Mouse (Mus musculus) midbrain, embryonic 12.5 days (tissue): ENCODE results near the gene Olfm1. TPM values are rescaled to one million over a fixed set of nuclear protein-coding genes. Genes with fewer than 3 reads are reported as not detected.

Source experiments
- ATAC-seq: fragments of 200-750 bp; cut with Nextera tagmentation; 2 replicates; pipeline ENCODE4 v1.8.0; 2017; ENCODE audit warnings: low read depth, moderate TSS enrichment, moderate library complexity; ENCODE audit not compliant: low FRiP score
- H3K27ac ChIP-seq: fragments of 300-500 bp; sonication (generic); replicated peaks from 2 replicates; pipeline ENCODE4 v1.5.1; 2016; ENCODE audit warnings: mild to moderate bottlenecking
- H3K27me3 ChIP-seq: fragments of 300-500 bp; sonication (generic); 2 replicates; pipeline ENCODE4 v1.6.1; 2016; ENCODE audit warnings: mild to moderate bottlenecking
- H3K36me3 ChIP-seq: fragments of 300-500 bp; sonication (generic); 2 replicates; pipeline ENCODE4 v1.6.1; 2016
- H3K4me1 ChIP-seq: fragments of 300-500 bp; sonication (generic); 2 replicates; pipeline ENCODE4 v1.6.1; 2016
- H3K4me2 ChIP-seq: fragments of 300-500 bp; sonication (generic); replicated peaks from 2 replicates; pipeline ENCODE4 v1.6.1; 2016; ENCODE audit warnings: mild to moderate bottlenecking, moderate library complexity
- H3K4me3 ChIP-seq: fragments of 300-500 bp; sonication (generic); 2 replicates; pipeline ENCODE4 v1.5.1; 2016; ENCODE audit warnings: mild to moderate bottlenecking
- H3K9ac ChIP-seq: fragments of 300-500 bp; sonication (generic); replicated peaks from 2 replicates; pipeline ENCODE4 v1.6.1; 2016; ENCODE audit warnings: mild to moderate bottlenecking, moderate library complexity
- H3K9me3 ChIP-seq: fragments of 300-500 bp; sonication (generic); 2 replicates; pipeline ENCODE4 v1.6.1; 2016; ENCODE audit warnings: mild to moderate bottlenecking
- WGBS: fragments of 180-500 bp; shearing (Covaris S2); methylation state at CpG from one replicate; pipeline ENCODE4 v1.1.7; 2016; 5-methylcytosine and 5-hydroxymethylcytosine counted together
- polyA plus RNA-seq: library from polyadenylated mRNA; unstranded; fragments of >200 nt; fragmentation: Nextera tagmentation; extraction: Ambion mirVana; gene quantifications from 2 replicates; pipeline ENCODE4 v1.2.1, GENCODE M21; 2016

Gene Olfm1
- polyA plus RNA-seq, 1 experiment from 2014 or later: 105 TPM

GRCm38 (mm10) chr2:28272218-28272965 lies 79.6 kb downstream of the Olfm1 start:
- no peak overlapping the region for H3K4me3 ChIP-seq
- ATAC-seq: no peak
- H3K9me3 ChIP-seq: no peaks in the 10 kb centered on the region
- WGBS: 80% methylated on average over 11 of the region's 11 CpGs
- peaks cover 11% of the 10 kb centered on the region for H3K4me1 ChIP-seq
- no peaks in the 10 kb centered on the region for H3K36me3 ChIP-seq
- H3K9ac ChIP-seq: no peak overlapping the region
- no peak overlapping the region for H3K4me2 ChIP-seq
- H3K27ac ChIP-seq: no peak overlapping the region
- 0 out of 2 replicates have a peak, but pooled peaks cover 3% of the 10 kb centered on the region for H3K27me3 ChIP-seq

GRCm38 (mm10) chr2:28274006-28274405 lies 81.2 kb downstream of the Olfm1 start:
- Histone ChIP-seq H3K36me3 (no peaks in the 10 kb centered on the region), H3K4me1 (peaks cover 18% of the 10 kb centered on the region), H3K4me3 (no peak overlapping the region), H3K9ac (no peak overlapping the region), H3K27me3 (0 out of 2 replicates have a peak, but pooled peaks cover 3% of the 10 kb centered on the region), H3K4me2 (no peak overlapping the region), H3K27ac (no peak overlapping the region), H3K9me3 (no peaks in the 10 kb centered on the region)
- 91% methylated on average over 5 of the region's 5 CpGs for WGBS
- no peak for ATAC-seq

GRCm38 (mm10) chr2:28275345-28275744 lies 82.6 kb downstream of the Olfm1 start:
- Histone ChIP-seq H3K4me3 (no peak overlapping the region), H3K4me1 (peaks cover 14% of the 10 kb centered on the region), H3K9ac (no peak overlapping the region), H3K4me2 (no peak overlapping the region), H3K27ac (no peak overlapping the region), H3K9me3 (no peaks in the 10 kb centered on the region), H3K36me3 (no peaks in the 10 kb centered on the region), H3K27me3 (peaks cover 5% of the 10 kb centered on the region; the same call in 1 of the 2 replicates)
- ATAC-seq: no peak
- WGBS: 85% methylated on average over 3 of the region's 3 CpGs

- Histone ChIP-seq H3K4me1 (0 out of 2 replicates have a peak, but pooled peaks cover 7% of the 10 kb centered on the region), H3K27me3 (peaks cover 7% of the 10 kb centered on the region; the same call in 1 of the 2 replicates), H3K4me2 (no peak overlapping the region), H3K9ac (no peak overlapping the region), H3K4me3 (no peak overlapping the region), H3K36me3 (no peaks in the 10 kb centered on the region), H3K9me3 (no peaks in the 10 kb centered on the region), H3K27ac (no peak overlapping the region)
- 8% methylated on average over 7 of the region's 7 CpGs for WGBS
- ATAC-seq: no peak
These were observed 85.4 kb downstream of the Olfm1 start for GRCm38 (mm10) chr2:28278150-28278549.

- no peak for ATAC-seq
- no peaks in the 10 kb centered on the region for H3K36me3 ChIP-seq
- H3K4me1 ChIP-seq: 0 out of 2 replicates have a peak, but pooled peaks cover 7% of the 10 kb centered on the region
- no peaks in the 10 kb centered on the region for H3K9me3 ChIP-seq
- H3K4me3 ChIP-seq: no peak overlapping the region
- peaks cover 4% of the 10 kb centered on the region; the same call in 1 of the 2 replicates for H3K27me3 ChIP-seq
- H3K9ac ChIP-seq: no peak overlapping the region
- no peak overlapping the region for H3K4me2 ChIP-seq
- 77% methylated on average over 10 of the region's 10 CpGs for WGBS
- H3K27ac ChIP-seq: no peak overlapping the region
These were observed 86.1 kb downstream of the Olfm1 start for GRCm38 (mm10) chr2:28278853-28279252.

Other genes with a start within 250 kb of the Olfm1 start
- 0.35 TPM in 1 of 2 replicates, not detected in the other for gene Fcnb, start 108.1 kb upstream of the Olfm1 start, polyA plus RNA-seq